Mouse (Mus musculus) thymus, postnatal 0 days (tissue): ENCODE results near the gene Celsr1. TPM values are rescaled to one million over a fixed set of nuclear protein-coding genes. Genes with fewer than 3 reads are reported as not detected.
A peak's percentile ranks its signal among the peaks of the same experiment; 100 is the strongest.
"Not testable (repeated sequence)": the region's sequence is repeated elsewhere in the genome, so short reads cannot be mapped to it uniquely, and the experiment has no call there.

Experiments
- DNase-seq: peaks from one replicate; pipeline ENCODE4 v3.0.0-alpha.2; 2015; ENCODE audit warnings: low spot score
- polyA plus RNA-seq: library from polyadenylated mRNA; unstranded; fragments of >200 nt; fragmentation: Nextera tagmentation; extraction: Ambion mirVana; gene quantifications from 2 replicates; pipeline ENCODE4 v1.2.1, GENCODE M21; 2015

The Celsr1 gene
- polyA plus RNA-seq, 1 experiment from 2014 or later: 3.6 TPM

DNA sequence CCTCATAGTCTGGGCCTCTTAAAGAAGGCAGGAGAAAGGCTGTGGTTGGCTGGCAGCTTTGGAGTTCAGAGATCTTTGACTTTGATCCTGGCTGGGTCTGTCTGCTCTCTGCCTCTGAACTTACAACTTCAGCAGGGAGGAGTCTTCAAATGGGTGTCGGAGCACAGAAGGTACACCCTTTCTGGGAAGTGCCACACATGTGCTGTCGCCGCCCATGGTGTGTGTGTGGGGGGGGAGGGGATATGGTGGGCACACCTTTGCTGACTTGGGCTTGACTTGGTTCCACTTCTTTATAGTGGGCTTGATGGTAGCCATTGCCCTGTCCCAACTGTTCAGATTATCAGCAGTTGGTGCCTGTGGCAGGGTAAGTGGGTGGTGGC, 31.3 kb upstream of the Celsr1 start:
- DNase-seq: peak; percentile 60

DNA sequence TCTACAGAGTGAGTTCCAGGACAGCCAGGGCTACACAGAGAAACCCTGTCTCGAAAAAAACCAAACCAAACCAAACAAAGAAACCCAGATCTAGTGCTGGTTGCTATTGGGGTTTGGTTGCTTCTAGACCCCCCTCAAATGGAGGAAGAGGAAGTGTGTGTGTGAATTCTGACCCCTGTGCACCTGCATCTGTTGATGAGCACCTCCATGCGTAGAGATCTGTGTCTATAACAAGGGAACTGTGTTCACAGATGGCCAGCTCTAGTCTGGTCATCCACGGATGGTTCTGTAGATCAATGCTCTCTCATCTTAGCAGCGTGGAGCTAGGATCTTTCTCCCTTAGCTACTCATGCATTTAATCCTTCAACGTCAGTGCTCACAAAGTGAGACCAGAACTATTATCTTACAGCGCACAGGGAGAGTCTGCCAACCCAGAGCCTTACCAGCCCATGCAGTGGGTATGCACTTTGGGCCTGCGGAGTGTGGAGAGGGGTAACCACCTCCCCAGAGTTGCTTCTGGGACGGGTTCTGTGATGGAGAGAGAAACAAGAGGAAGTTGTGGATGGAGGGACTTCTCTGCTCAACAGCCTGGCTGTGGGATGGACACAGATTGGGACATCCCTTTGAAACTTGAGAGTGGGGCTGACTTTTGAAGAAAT, 30.7 kb upstream of the Celsr1 start:
- DNase-seq: no peak

DNA sequence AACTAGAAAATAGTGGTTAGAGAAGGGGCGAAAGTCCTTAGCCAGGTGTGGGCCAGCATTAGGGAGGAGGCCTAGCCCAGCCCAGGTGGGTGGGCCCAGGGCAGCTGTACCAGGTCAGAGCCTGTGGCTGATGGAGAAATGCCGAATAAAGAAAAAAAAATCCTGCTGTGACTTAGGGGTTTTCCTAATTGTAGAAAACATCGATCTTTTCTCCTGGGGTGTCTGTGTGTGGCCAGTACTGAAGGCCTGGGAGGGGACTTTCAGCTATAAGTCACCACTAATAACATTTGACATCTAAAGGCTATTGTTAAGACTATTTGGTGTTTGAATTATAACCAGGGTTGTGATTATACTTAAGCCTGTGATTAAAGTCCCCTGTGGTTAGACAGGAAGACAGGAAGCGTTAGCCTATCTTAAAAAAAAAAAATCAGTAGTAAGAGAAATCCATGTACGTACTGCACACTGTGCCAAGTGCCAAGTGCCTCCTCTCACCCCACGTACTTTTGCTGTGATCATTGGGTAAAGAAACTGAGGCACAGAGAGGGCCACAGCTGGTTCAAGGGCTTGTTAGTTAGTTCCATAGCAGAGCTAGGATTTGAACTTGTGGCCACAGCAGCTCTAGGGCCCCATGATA, 28.4 kb upstream of the Celsr1 start:
- DNase-seq: no peak

DNA sequence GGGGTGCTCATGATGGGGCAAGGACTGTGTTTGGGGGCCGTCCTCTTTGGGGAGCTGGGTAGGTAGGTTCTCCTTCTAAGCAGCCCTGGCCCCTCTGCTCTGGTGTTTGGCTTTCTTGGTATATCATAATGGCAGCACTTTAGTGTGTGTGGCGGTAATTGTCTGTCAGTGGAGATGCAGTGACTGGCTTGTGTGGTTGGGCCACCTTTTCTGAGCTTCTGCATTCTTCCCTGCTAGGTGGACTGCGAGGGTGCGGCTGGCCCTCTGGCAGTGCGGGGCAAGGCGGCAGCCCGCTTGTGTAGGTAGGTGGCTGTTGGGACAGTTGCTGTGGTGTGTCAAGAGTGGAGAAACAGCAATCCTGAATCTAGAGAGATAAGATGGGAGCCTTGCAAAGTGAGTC, 27.6 kb upstream of the Celsr1 start:
- no peak for DNase-seq

DNA sequence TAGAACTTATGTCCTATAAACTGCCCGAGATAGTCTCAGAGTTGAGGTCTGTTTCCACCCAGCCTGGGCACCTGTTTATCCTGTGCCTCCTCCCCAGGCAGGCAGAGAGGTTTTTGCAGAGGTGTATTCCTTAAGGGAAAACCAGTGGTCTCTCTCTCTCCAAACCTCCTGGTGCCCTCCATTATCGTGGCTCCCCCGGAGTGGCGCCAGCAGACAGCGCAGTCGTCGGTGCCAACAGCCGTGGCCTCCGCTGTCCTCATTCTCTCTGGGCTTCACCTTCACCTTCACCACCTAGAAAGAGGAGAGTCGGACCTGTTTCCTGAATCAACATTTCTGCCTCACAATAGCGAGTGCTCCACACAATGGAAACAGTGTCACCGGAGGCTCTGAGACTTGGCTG, 27.0 kb upstream of the Celsr1 start:
- DNase-seq: no peak

DNA sequence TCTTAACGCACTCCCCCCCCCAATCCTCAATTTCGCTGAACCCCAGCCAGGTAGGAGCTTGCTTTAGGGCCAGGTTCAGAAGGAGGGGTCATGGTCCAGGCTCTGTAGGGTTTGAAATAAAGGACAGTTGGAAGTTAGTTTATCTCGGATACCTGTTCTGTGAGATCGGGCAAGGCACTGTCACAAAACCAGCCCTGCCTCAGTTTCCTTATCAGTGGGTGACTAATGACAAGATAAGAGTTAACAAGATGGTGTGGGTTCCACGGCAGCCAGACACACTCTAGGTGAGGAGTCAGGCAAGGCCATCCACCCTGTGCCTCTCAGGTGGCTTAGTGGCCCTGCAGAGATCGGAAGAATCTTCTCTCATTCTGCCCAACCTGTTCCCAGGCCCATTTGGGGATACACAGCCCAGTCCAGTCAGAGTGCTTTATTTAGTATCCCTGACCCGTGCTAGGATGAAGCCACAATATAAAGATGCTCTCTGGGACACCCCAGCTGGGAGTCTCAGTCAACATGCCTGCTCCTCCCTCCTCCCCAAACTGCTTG, 26.3 kb upstream of the Celsr1 start:
- no peak for DNase-seq

DNA sequence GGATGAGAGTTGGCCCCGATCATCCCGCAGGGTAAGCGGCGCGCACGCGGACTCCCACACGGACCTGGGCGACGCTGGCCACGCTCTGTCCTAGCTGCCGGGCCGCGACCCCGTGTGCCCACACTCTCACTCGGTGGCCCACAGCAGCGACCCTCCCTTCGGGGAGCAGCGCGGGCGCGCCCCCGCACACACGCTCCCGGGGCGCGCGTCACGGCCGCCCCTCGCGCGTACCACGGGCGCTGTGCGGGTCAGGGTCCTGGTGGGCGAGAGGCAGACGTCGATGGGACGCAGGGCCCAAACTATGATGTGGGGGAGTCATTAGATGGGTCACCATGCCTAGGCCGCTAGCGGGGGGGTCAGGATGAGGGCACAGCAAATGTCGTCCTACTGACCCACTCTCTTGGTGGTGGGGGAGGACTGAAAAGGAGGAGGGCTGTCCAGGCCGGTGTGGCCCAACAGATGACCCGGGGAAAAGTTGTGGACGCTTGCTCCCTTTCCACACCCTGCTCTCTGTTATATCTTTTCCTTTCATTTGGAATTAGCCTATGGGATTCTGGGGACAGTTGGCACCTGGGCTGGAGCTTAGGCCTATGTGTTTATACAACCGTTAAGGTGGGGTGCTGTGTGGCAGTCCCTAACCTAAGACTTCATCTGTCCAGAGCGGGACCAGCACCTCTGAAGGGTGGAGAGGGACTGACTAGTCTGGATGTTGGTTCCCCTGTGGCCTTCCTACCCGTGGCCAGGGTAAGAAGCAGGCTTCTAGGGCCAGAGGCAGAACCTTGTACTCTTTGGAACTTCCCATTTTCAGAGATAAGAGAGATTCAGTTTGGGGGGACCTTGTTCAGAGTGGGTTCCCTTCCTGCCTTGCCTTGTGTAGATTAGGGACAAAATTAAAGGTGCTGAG, 25.6 kb upstream of the Celsr1 start:
- peak; percentile 44 for DNase-seq

DNA sequence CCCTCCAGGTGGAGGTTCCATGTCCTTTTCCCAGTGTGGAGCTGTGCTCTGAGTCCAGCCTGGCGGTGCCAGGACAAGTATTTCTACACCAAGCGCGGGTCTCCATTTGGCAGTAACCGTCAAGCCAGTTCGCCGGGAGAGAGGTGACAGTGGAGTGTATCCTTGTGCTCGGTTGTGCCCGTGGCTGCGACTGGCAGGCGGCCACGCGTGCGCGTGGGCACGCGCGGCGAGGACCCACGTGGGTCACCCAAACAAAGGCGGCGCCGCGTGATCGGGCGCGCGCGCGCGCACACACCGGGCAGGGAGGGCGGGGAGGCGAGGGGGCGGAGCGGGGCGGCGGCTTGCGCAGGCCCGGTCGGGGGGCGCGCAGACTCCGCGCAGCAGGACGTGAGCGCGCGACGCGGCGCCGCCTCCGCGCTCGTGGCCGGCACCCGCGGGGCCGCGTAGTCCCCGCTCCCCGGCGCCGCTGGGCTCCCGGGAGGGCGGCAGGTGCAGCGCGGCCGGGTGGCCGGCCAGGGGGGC, 24.9 kb upstream of the Celsr1 start:
- peak; percentile 92 for DNase-seq

DNA sequence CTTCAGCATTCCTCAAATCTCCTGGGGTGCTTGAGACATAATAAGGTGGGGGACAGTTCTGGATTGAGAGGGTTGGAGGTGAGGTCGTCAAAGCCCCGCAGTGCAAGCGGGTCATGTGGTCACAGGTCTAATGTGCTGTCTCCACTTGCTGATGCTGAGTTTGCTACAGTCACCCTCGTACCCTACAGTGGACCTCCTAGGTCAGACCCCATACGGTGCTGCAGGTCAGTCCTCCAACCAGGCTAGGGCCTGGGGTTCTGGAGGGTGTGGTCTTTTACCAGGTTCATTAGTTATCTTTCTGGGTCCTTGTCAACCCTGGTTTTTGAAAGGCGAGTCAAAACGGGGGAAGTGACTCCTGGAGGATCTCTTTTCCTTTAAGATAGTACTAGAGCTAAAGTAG, 24.3 kb upstream of the Celsr1 start:
- no peak for DNase-seq

DNA sequence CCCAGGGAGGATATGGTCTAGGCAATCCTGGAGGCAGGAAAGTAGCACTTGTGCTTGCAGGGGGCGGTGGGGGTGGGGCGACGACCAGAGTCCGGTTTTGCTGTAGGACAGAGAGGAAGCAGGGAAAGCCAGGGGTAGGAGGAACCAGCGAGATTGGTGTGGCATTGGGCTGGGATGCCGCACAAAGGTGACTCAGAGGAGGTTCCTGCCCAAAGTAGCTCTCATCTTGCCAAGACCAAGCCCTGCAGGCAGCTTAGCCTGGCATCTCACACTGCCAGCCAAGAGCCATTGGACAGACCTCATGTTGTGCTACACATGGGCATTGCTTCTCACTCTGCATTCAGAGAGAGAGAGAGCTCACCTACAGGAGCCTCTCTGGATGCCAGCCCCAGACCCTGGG, 23.8 kb upstream of the Celsr1 start, which contains the start of gene Gramd4:
Gene Gramd4, plus strand, starts transcription at position 283 of the 400 bp plus-strand sequence.
- no peak for DNase-seq

DNA sequence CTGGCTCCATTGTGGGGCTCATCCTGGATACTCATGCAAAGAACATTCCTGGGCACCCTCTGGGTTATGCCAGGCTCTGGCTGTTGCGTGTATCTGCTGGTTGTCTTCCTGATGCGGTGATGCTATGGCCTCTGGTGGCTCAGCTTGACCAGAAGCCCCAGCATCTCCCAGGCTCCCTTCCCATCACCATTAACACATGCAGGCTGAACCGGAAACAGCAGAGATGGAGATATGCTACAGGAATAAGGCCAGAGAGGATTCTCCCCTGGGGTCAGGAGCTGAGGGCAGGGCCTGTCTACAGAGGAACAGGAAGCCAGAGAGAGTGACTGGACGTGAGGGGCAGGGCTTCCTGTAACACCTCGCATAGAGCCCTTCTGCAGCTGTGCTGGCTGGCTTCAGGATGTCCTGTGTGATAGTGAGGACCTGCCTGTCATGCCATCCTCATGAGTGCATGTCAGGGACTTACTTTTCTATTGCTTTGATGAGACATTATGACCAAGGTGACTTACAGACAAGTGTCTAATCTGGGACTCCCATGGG, 22.7 kb upstream of the Celsr1 start:
- no peak for DNase-seq

DNA sequence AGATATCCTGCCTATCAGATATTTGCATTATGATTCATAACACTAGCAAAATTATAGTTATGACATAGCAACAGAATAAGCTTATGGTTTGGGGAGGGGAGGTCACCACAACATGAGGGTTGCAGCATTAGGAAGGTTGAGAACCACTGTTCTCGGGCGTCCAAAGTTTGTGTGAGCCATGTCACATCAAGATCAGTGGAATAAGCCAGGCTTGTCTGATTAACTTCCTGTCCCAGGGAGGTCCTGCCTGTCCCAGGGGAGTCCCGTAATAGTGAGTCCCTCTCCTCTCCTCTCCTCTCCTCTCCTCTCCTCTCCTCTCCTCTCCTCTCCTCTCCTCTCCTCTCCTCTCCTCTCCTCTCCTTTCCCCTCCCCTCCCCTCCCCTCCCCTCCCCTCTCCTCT, 21.3 kb upstream of the Celsr1 start:
- not testable (repeated sequence) for DNase-seq

DNA sequence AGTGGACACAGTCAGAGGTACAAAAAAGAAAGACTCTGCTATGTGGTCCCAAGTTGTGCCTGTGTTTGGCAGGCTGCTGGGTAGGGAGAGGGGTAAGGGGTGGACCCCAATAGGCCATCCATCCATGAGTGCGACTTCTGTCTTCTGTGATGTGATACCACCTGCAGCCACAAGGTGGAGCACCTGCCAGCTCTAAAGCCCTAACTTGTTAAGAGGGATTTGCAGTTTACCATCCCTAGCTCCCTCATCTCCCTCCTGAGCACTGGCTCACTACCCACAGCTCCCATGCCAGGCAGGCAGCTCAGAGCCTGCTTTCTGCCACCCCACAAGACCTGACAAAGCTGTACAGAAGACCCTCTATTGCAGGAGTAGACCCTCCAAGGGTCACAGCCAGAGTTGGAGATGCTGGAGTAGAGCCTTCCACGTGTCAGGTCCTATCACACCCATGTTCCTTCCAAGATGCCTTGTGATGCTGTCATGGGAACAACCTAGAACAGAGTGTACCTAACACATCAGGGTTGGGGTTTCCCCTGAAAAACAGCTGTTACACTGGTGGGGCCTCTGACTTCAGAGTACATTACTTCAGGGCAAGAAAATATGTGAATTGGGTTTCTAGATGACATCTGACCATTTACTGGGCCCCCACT, 20.4 kb upstream of the Celsr1 start:
- peak; percentile 86 for DNase-seq

DNA sequence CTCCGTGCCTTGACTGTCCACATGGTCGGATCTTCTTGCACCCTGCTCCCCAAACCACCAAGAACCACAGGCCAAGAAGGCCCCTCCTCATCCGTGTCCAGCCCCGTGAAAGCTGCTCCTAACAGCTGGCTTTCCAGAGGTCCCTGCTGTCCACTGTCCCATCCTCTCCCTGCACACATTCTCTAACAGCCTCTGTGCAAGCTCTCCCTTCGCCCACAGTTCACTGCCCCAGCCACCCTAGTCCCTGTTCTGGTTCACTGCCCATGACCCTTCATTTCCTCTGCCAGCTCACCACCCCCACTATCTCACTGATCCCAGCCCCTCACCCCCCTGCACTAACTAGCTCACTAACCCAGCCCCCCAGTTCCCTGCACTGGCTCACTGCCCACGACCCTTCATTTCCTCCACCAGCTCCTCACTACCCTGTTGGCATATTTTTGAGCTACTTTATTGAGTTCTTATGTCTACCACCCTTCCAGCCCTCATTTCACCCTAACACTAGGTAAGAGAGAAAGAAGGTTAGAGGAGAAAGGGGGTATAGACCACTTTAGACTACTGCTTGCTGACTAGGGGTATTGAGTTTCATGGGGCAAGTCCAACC, 18.4 kb upstream of the Celsr1 start:
- DNase-seq: no peak

DNA sequence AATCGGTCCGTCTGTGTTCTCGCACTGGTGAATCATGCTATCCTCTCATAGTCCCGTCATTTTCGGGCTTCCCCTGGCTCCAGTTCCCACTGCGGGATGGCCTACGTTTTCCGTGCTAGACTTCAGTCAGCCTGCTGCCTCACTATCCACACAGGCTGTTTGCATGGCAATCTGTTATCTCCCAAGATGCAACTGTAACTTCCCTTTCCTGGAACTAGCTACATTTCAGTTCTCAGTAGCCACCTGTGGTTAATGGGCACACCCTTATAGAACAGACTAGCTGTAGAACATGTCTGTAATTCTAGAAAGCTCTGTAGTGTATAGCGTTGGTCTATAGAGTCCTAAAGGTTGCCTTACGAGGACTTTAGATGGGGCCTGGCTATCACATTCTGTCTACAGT, 17.6 kb upstream of the Celsr1 start:
- no peak for DNase-seq

DNA sequence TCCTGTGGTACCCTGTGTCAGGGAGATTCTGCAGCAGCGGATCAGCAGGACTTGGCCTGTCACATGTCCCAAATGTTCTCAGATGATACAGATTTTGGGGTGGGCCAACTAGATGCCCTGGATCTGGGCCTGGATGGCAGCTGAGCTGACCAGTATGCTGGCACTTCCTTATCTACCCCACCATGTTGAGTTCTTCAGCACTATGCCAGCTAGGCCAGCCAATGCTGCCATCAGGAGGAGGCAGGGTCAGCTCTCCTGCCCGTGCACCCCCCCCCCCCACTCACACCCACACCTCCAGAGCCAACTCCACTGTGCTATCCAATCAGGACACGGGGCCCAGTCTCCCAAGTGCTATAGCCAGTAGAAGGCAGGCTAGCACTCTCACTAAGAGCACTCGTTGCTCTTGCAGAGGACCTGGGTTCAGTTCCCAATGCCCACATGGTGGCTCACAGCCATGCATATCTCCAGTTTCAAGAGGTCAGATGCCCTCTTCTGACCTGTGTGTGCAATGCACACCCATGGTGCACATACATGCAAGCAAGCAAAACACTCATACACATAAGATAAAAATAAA, 16.7 kb upstream of the Celsr1 start:
- no peak for DNase-seq

DNA sequence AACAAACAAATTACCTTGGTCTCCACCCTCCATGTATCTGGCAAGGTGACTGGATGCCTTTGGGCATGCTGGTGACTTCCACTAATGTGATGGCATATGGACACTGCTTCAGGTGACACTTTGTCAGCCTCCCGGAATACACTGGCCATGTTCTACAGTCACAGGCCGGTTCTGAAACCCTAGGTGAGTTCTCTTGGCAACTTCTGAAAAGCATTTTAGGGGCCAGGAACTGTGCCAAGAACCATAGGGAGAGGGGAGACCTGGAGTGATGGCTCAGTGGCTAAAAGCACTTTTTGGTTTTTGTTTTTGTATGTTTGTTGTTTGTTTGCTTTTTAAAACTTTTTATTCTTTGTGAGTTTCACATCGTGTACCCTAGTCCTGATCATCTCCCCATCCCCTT, 15.9 kb upstream of the Celsr1 start:
- no peak for DNase-seq

DNA sequence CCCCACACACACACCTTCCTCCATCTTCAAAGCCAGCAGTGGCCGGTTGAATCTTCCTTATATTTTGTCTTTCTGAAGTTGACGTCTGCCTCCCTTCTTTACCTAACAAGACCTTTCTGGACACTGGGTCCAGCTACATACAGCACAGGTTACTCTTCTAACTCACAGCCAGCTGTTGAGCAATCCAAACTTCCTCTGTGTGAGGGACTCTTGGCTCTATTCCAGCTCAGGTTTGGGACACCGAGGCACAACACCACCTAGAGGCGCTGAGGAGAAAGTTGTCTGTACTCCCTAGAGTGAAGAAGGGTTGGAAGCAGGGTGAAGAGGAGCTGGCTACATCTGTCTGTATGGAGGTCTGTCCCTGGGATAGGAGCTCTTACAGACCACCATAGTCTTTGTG, 8.8 kb upstream of the Celsr1 start:
- peak; percentile 53 for DNase-seq

DNA sequence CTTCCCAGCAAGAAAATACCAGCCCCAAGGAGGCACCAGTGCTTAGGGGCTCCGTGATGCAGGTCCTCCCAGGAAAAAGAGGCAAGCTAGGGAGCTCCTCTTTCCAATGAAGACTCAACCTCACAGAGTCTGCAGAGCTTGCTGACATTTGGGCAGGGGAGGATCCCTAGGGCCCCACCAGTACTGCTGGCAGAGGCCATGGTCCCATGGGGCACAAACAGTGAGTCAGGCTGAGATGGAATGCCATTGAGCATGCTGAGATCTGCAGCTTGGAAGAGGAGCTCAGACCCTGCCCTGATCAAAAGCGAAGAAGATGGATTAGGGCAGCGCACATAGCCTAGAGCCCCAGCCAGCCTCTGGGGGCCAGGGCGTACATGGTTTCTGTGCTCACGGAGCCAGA, 7.8 kb upstream of the Celsr1 start:
- no peak for DNase-seq

DNA sequence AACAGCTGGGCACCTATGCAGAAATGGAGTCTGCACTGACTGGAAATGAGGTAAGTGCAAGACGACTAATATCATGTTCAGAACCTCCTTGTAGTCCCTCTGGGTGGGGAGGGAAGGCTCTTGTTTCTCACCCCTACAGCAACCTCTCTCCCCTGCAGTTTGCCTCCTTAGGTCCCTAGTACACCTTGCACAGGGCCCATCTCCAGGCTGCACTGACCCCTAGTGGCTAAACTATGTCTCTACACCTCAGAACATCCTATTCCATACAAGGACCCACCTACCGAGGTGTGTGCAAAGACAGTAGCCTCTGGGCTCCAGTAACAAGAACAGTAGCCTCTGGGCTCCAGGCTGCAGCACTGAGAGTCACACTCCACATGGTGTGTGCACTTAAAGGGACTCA, 5.2 kb upstream of the Celsr1 start:
- peak; percentile 87 for DNase-seq
